Mouse (Mus musculus): Measurements from ENCODE around the gene Ankrd66. TPM values are rescaled to one million over a fixed set of nuclear protein-coding genes. Genes with fewer than 3 reads are reported as not detected.
A peak's percentile ranks its signal among the peaks of the same experiment; 100 is the strongest.
"Not testable (repeated sequence)": the region's sequence is repeated elsewhere in the genome, so short reads cannot be mapped to it uniquely, and the experiment has no call there.

Gene Ankrd66
- polyA plus RNA-seq, 1 experiment from 2014 or later, result 0.19 TPM

DNA sequence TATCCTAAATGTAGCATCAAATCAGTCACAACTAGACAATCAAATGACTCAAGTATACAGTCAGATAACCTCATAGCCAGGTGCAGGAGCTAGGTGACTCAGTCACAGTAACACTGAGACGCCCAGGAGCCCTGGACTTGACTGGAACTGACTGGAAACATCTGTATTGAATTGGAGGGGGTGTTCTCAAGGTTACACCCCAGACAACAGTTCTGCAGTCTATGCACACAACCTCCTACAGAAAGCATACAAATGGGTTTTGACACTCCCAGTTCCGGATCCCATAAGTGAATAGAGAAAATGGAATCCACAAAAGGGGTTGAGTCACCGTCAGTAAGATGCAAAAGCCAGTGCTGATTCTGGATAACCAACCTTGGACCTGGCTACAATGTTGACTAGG, 15.2 kb upstream of the Ankrd66 start:
- H3K36me3 ChIP-seq (ENCODE audit: inconsistent target), result no peaks in the 10 kb centered on the region
- H3K79me2 ChIP-seq (ENCODE audit: inconsistent target), result no peaks in the 10 kb centered on the region
- no peak overlapping the region for H3K4me3 ChIP-seq (ENCODE audit: inconsistent target)
- H3K27ac ChIP-seq, result peak overlapping the region; percentile 94; the same call in 1 of the 2 replicates
- 90% methylated on average over 3 of the region's 3 CpGs for WGBS (ENCODE audit: missing documents)

DNA sequence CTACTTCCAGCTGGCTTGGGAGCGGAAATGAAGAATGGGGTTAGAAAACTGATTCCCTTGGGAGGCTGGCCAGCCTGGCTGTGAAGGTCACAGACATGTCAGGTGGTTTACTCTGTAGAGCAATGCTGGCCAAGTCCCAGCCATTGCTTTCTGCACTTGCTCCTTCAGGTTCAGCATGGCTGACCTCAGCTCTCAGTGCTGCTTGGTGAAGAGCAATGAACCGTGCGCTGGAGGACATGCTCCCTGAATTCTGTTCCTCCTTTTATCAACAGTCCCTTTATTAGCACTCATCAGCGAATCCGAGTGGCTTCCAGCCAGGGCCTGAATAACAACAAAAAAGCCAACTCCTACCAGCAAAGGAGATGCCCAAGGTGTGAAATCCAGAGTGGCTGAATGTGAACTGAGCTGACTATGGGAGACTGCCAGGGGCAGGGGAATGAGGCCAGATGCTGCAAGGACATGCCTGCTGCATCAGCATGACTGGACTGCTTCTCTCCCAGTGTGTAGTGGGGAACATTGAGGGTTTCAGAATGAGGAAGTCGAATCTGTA, 14.2 kb upstream of the Ankrd66 start:
- Histone ChIP-seq H3K4me3 (ENCODE audit: inconsistent target) (no peak overlapping the region), H3K27ac (peak overlapping the region; percentile 94), H3K79me2 (ENCODE audit: inconsistent target) (no peaks in the 10 kb centered on the region), H3K36me3 (ENCODE audit: inconsistent target) (no peaks in the 10 kb centered on the region)
- 50% methylated on average over 6 of the region's 6 CpGs for WGBS (ENCODE audit: missing documents)

DNA sequence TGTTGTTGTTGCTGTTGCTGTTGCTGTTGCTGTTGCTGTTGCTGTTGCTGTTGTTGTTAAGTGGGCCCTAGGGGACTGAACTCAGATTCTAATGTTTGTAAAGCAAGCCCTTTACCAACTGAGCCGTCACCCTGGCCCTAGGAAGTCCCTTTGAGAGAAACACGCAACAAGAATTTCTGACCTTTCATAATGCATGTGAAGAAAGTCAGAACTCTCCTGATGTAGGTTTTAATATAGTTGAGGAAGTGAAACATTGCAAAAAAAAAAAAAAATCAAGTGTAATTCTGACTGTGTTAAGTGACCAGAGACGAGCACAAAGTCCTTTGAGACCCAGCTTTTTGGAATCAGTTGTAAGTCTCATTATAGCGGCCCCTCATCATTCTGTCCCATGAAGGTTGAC, 13.7 kb upstream of the Ankrd66 start:
- peak overlapping the region; percentile 94 for H3K27ac ChIP-seq
- 31% methylated on average over 4 of the region's 4 CpGs for WGBS (ENCODE audit: missing documents)
- H3K79me2 ChIP-seq (ENCODE audit: inconsistent target), result no peaks in the 10 kb centered on the region
- no peaks in the 10 kb centered on the region for H3K36me3 ChIP-seq (ENCODE audit: inconsistent target)
- no peak overlapping the region for H3K4me3 ChIP-seq (ENCODE audit: inconsistent target)

DNA sequence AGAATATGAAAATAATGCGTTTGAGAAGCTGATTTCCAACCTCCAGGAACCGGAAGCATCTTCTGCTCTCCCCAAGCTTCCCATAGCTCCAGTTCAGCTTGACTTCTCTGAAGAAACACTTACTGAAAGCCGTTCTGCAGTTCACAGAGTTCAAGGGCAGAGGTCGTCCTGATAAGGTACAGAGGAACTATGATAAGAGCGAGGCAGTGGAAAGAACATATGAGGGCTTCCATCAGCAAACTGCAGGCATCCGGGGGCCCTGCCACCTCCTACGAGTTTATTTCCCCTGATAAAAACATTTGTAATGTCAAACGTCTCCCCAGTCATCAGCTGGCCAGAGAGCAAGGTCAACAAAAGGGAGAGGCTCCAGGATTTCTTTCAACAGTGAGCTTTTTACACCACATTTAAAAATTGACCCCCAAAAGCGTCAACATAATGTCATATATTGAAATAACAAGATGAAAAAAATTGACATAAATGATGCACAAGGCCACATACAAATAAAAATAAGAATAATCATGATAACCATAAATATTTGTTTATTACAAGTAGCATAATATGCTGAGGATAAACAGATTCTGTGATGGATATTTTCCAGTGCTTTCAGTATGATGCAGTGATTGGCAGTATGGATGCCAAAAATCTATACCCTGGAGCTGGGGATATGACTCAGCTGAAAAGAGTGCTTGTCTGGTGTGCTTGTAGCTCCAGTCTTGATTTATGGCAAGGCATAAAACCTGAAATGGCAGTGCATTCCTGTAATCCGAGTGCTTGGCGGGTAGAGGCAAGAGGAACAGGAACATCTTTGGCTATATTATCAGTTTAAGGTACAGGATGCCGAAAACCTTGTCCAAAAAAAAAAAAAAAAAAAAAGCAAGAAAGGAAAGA, 11.3 kb upstream of the Ankrd66 start:
- H3K79me2 ChIP-seq (ENCODE audit: inconsistent target), result no peaks in the 10 kb centered on the region
- H3K4me3 ChIP-seq (ENCODE audit: inconsistent target), result no peak overlapping the region
- H3K36me3 ChIP-seq (ENCODE audit: inconsistent target), result no peaks in the 10 kb centered on the region
- no peak overlapping the region for H3K27ac ChIP-seq
- 48% methylated on average over 12 of the region's 12 CpGs for WGBS (ENCODE audit: missing documents)

DNA sequence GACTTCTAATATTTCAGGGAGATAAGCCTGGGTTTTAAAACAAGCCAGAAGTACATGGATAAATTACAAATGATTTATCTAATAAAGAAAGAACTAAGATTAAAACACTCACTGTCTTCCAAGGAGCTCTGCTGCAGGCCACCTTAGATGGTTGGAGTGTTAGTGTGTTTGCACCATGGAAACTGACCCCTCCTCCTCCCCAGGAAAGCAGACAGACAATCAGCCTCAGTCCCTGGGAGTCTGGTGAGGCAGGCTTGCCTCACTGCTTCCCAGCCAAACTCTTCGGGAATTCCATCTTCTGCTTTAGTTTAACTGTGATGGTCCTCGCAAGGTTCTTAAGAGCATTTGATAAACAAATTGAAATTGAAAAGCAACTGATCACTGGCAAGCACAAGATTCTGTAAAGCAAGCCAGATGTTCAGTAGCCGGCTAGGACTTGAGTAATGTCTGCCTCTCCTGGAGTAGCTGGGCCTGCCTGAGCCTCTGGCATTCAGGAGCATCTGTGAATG, 7.7 kb upstream of the Ankrd66 start:
- no peak overlapping the region for H3K27ac ChIP-seq
- WGBS (ENCODE audit: missing documents), result 92% methylated on average over 3 of the region's 3 CpGs
- H3K79me2 ChIP-seq (ENCODE audit: inconsistent target), result no peaks in the 10 kb centered on the region
- no peaks in the 10 kb centered on the region for H3K36me3 ChIP-seq (ENCODE audit: inconsistent target)
- no peak overlapping the region for H3K4me3 ChIP-seq (ENCODE audit: inconsistent target)

DNA sequence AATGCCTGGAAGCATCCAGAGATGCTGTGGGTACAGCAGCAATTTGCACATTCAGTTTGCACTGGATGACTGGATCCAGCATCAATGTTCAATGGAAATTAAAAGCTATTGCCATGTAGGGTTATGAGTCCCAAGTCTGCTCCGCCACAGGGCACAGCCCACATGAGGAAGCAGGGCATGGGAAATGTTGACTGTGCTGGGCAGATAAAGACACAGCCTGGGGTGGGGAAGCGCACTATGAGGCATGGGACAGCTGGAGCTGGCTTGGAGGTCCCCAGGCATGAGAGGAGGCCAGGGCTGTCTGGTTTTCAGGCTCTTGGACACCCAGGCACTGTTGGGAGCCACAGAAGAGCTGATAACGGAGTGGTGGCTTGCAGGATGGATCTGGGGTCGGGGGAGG, 601 bp upstream of the Ankrd66 start:
- no peak overlapping the region for H3K27ac ChIP-seq
- WGBS (ENCODE audit: missing documents), result 94% methylated on average over 4 of the region's 4 CpGs
- H3K79me2 ChIP-seq (ENCODE audit: inconsistent target), result no peaks in the 10 kb centered on the region
- H3K36me3 ChIP-seq (ENCODE audit: inconsistent target), result no peaks in the 10 kb centered on the region
- H3K4me3 ChIP-seq (ENCODE audit: inconsistent target), result no peak overlapping the region

DNA sequence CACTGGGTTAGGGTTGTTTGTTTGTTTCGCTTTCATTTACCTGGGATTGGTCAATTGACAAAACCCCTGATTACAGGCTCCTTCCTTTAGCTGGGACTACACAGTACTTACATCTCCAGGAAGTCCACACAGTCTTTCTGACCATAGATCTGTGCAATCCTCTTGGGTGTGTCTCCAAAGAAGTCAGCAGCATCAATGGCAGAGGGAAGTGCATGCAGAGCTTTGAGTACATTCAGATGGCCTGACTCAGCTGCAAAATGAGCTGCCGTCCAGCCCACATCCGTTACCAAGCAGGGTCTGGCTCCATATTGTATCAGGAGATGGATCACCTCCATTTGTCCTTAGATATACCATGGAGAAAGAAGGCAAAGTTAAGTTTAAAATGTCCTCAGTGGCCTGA, 4.7 kb downstream of the Ankrd66 start:
- 64% methylated on average over 3 of the region's 3 CpGs for WGBS (ENCODE audit: missing documents)
- Histone ChIP-seq H3K27ac (no peak overlapping the region), H3K79me2 (ENCODE audit: inconsistent target) (no peaks in the 10 kb centered on the region), H3K36me3 (ENCODE audit: inconsistent target) (no peaks in the 10 kb centered on the region), H3K4me3 (ENCODE audit: inconsistent target) (no peak overlapping the region)

DNA sequence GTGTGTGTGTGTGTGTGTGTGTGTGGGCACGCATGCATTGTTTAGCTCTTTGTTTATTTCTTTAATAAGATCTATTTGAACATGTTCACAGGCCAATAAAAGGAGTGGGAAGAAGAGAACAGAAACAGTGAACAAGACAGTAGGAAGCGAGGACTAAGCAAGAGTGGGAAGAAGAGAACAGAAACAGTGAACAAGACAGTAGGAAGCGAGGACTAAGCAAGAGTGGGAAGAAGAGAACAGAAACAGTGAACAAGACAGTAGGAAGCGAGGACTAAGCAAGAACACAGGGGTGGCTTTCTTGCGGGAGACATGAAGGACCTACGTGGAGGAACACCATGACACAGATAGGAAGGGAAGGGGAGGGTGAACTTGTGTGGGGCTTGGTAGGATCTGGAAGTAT, 6.6 kb downstream of the Ankrd66 start:
- not testable (repeated sequence) for H3K27ac ChIP-seq; H3K79me2 ChIP-seq (ENCODE audit: inconsistent target); H3K4me3 ChIP-seq (ENCODE audit: inconsistent target); H3K36me3 ChIP-seq (ENCODE audit: inconsistent target)
- WGBS (ENCODE audit: missing documents), result 67% methylated on average over 5 of the region's 6 CpGs

DNA sequence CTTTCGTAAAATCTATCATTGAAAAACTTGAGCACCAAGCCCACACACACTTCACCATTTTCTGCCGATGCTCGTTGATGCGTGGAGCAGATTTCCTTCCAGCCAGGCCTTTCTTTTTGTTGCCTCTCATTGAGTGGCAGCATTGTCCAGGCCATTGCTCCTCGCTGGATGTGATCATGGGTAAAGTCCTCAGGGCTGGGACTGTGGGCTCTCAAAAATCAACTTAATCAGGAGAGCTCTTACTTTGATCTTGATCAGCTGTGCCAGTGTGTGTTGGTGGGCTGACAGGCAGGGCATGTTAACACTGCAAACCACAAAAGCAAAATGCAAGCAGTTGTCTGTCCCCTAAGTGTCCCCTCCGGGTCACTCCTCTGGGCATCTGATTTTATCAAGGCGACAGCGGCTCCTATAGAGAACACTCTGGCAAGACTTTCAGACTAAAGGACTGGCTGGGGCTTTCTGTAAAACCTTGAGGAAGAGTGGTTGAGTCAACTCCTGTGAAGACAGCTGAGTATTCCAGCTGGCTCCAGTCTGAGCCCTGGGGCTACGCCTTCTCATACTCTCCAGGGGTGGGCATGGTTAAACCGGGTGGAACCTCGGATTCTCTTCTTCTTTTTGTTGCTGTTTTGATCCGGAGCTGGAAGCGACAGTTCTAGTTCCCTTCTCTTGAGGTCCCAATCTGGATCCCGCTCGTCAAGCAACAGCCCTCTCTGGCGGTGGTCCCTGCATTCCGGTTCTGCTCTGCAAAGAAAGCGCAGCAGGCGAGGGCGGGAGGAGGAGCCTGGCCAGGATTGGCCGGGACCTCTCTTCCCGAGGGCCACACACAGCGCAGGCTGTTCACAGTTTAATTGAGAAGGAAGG, 8.8 kb downstream of the Ankrd66 start:
- Histone ChIP-seq H3K79me2 (ENCODE audit: inconsistent target) (no peaks in the 10 kb centered on the region), H3K36me3 (ENCODE audit: inconsistent target) (no peaks in the 10 kb centered on the region), H3K27ac (no peak overlapping the region), H3K4me3 (ENCODE audit: inconsistent target) (no peak overlapping the region)
- 38% methylated on average over 23 of the region's 23 CpGs for WGBS (ENCODE audit: missing documents)

DNA sequence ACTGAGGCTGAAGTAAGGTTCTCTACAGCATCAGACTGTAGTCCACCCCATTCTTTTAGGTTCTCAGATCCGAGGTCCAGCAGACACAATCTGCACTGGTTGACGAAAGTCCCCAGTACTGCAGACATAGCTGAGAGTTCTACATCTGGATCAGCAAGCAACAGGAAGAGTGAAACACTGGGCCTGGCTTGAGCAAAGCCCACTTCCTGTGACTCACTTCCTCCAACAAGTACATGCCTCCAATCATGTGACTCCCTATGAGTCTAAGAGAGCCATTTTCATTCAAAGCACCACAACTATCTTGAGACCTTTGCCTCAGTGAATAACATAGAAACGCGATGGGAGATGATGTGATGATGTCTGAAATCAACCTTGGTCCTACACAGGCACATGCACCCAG, 12.2 kb downstream of the Ankrd66 start:
- Histone ChIP-seq H3K36me3 (ENCODE audit: inconsistent target) (no peaks in the 10 kb centered on the region), H3K79me2 (ENCODE audit: inconsistent target) (no peaks in the 10 kb centered on the region), H3K27ac (no peak overlapping the region), H3K4me3 (ENCODE audit: inconsistent target) (no peak overlapping the region)
- 95% methylated on average over 4 of the region's 4 CpGs for WGBS (ENCODE audit: missing documents)

DNA sequence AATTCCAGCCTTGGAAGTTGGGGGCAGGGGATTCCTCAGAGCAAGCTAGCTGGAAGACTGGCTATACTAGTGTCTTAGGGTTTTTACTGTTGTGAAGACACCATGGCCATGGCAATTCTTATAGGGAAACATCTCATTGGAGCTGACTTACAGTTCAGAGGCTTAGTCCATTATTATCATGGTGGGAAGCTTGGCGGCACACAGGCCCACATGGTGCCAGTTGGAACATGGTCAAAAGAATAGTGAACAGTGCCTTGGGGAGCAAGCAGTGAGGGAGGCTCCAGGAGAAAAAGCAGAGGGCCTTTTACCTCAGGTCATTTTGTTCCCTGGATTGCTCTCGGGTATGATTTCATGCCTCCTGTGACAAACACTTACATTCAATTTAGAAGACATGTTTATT, 12.9 kb downstream of the Ankrd66 start:
- Histone ChIP-seq H3K27ac (no peak overlapping the region), H3K79me2 (ENCODE audit: inconsistent target) (no peaks in the 10 kb centered on the region), H3K4me3 (ENCODE audit: inconsistent target) (no peak overlapping the region), H3K36me3 (ENCODE audit: inconsistent target) (no peaks in the 10 kb centered on the region)
- 96% methylated on average over 2 of the region's 2 CpGs for WGBS (ENCODE audit: missing documents)

DNA sequence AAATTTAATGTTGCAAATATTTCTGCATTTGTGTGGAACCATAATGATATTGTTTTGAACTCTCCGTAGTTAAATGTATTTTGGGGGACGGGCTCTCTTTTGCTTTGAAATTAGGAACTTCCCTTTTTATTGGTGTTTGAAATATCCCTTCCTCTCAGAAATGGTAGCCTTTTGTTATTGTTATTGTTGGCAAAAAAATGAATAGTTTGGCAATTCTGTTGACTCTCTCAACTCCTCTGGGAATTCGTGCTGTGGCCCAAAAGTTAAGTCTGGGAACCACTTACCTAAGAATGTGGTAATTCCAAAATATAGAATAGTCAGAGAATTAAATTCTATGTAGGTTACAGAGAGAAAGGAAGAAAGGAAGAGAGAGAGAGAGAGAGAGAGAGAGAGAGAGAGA, 23.3 kb downstream of the Ankrd66 start:
- Histone ChIP-seq H3K79me2 (ENCODE audit: inconsistent target) (no peaks in the 10 kb centered on the region), H3K4me3 (ENCODE audit: inconsistent target) (no peak overlapping the region), H3K27ac (no peak overlapping the region), H3K36me3 (ENCODE audit: inconsistent target) (no peaks in the 10 kb centered on the region)
- 28% methylated on average over 3 of the region's 3 CpGs for WGBS (ENCODE audit: missing documents)

DNA sequence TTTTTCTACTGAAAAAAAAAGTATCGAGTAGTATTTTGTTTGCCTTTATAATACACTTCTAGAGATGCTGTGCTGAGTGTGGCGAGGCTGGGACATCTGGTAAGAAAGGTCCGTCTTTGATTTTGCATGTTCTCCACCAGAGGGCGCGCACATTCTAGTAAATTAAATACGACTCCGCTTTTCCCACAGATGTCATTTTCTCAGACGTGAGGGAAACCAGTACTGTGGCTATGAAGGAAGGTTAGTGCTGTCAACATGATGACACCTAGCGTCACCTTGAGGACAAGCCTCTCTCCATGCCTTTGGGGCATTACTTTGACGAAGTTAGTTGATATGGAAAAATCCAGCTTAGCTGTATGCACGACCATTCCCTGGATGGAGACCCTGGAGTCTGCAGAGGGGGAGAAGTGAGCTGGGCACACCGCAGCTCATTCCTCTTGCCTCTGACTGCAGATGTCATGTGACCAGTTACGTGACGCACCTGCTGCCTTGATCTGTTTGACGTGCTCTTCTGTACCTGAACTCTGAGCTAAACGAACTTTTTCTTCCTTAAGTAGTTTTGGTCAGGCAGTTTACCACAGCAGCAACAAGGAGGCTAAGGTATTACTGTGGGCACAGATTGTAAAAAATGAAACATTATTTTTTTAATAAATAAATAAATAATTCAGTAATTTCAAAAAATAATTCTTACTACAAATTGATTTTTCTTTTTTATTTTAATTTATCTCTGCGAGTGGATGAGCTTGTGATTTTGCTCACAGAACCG, 24.6 kb downstream of the Ankrd66 start:
- no peak overlapping the region for H3K4me3 ChIP-seq (ENCODE audit: inconsistent target)
- 30% methylated on average over 18 of the region's 18 CpGs for WGBS (ENCODE audit: missing documents)
- no peaks in the 10 kb centered on the region for H3K79me2 ChIP-seq (ENCODE audit: inconsistent target)
- no peak overlapping the region for H3K27ac ChIP-seq
- H3K36me3 ChIP-seq (ENCODE audit: inconsistent target), result no peaks in the 10 kb centered on the region

DNA sequence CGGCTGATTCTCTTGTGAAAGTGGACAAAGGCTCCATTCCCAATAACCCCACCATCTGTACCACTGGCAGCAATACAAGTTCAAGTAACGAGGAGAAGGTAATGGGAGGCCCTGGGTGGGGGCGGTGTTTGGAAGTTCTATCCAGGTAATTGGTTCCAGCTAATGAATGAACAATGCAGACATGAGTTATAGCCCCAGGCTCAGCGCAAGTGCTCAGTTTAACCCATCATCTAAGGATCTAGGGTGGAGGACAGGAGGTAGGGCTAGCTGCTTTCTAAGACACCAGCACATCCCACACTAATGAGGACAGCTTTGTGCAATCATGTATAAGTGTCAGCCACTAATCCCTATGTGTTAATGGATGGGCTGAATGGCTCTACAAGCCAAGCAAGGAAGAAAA, 32.7 kb downstream of the Ankrd66 start:
- H3K79me2 ChIP-seq (ENCODE audit: inconsistent target), result no peaks in the 10 kb centered on the region
- WGBS (ENCODE audit: missing documents), result 93% methylated on average over 4 of the region's 4 CpGs
- no peak overlapping the region for H3K4me3 ChIP-seq (ENCODE audit: inconsistent target)
- no peaks in the 10 kb centered on the region for H3K36me3 ChIP-seq (ENCODE audit: inconsistent target)
- no peak overlapping the region for H3K27ac ChIP-seq
